Mouse (Mus musculus) megakaryocyte, embryonic 14.5 days (primary cell): ENCODE results near the gene Cped1.

Source experiments
- FLI1 ChIP-seq: IDR thresholded peaks from 2 replicates; pipeline ENCODE4 v1.6.1; 2012; ENCODE audit warnings: low read length, inconsistent platforms, mixed read lengths
- GATA1 ChIP-seq: IDR thresholded peaks from 3 replicates; pipeline ENCODE4 v1.6.1; 2012; ENCODE audit warnings: mixed read lengths, low read length, inconsistent platforms, borderline replicate concordance

GRCm38 (mm10) chr6:22222947-22223346 is 237.2 kb downstream of the Cped1 start:
- TF ChIP-seq GATA1 (no peak), FLI1 (no peak)
